ENCODE assay signal across 22 mouse cellular contexts in the genomic region with DNA sequence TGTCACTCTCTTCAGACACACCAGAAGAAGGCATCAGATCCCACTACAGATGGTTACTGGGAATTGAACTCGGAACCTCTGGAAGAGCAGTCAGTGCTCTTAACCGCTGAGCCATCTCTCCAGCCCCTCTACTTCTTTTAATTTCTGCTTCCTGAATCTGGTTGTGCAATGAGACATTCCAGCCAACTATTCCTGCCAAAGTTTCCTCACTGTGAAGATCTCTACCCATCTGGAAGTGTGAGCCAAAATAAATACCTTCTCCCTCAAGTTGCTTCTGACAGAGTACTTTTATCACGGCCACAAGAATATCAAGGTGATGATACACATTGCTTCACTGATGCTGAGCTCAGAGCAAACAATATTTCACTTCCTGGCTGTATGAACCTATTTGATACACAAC.
"Had no signal": no experiment of that assay in that cellular context is flagged by ENCODE, and none has a peak within 500 bp of the region (broad histone marks: within the 10 kb centered on the region; RNA-seq: fewer than 3 reads in every experiment).

No protein-coding gene starts in this region.

- DNase-seq: kidney, adult 2 months; kidney, postnatal 25 days; layer of hippocampus, adult 9-11 months; lung, adult 18-20 months; lung, postnatal 10 days; lung, postnatal 36 days; midbrain, embryonic 14.5 days; right cerebral cortex, postnatal 25 days; spleen, adult 18-20 months; thymus, postnatal 25 days had no signal

- H3K27me3 ChIP-seq: limb, embryonic 12.5 days; limb, embryonic 15.5 days; lung, embryonic 15.5 days; neural tube, embryonic 12.5 days; neural tube, embryonic 15.5 days; stomach, embryonic 15.5 days had no signal

- H3K4me1 ChIP-seq: limb, embryonic 12.5 days; limb, embryonic 15.5 days; lung, embryonic 15.5 days; midbrain, embryonic 10.5 days; neural tube, embryonic 12.5 days; neural tube, embryonic 15.5 days; stomach, embryonic 15.5 days had no signal

- ATAC-seq: intestine, postnatal 0 days had no signal

- H3K4me3 ChIP-seq: layer of hippocampus, adult 2 months; limb, embryonic 12.5 days; limb, embryonic 15.5 days; lung, embryonic 15.5 days; megakaryocyte, embryonic 14.5 days; midbrain, embryonic 10.5 days; neural tube, embryonic 12.5 days; neural tube, embryonic 15.5 days; stomach, embryonic 15.5 days had no signal

- H3K9ac ChIP-seq: limb, embryonic 12.5 days; limb, embryonic 15.5 days; liver, embryonic 14.5 days; lung, embryonic 15.5 days; neural tube, embryonic 12.5 days; neural tube, embryonic 15.5 days; stomach, embryonic 15.5 days had no signal

- H3K9me3 ChIP-seq: limb, embryonic 12.5 days; limb, embryonic 15.5 days; lung, embryonic 15.5 days; midbrain, embryonic 10.5 days; neural tube, embryonic 12.5 days; neural tube, embryonic 15.5 days; stomach, embryonic 15.5 days had no signal

- H3K36me3 ChIP-seq: limb, embryonic 12.5 days; limb, embryonic 15.5 days; lung, embryonic 15.5 days; midbrain, embryonic 10.5 days; neural tube, embryonic 12.5 days; neural tube, embryonic 15.5 days; stomach, embryonic 15.5 days had no signal

- H3K4me2 ChIP-seq: limb, embryonic 12.5 days; limb, embryonic 15.5 days; lung, embryonic 15.5 days; neural tube, embryonic 12.5 days; neural tube, embryonic 15.5 days; stomach, embryonic 15.5 days had no signal

- H3K27ac ChIP-seq: kidney, postnatal 0 days; layer of hippocampus, adult 2 months; limb, embryonic 12.5 days; limb, embryonic 15.5 days; liver, embryonic 14.5 days; lung, embryonic 15.5 days; midbrain, embryonic 10.5 days; neural tube, embryonic 12.5 days; neural tube, embryonic 15.5 days; stomach, embryonic 15.5 days had no signal
